Mouse (Mus musculus) kidney, adult 2 months (tissue): ENCODE measurements around the gene Msrb2.

Source experiments
- CTCF ChIP-seq: fragments of 200-500 bp; conservative IDR thresholded peaks from 2 replicates; pipeline ENCODE4 v1.5.1; 2011; ENCODE audit warnings: low read depth, mild to moderate bottlenecking, control low read depth, low read length, moderate library complexity, mixed read lengths; ENCODE audit not compliant: insufficient read depth, insufficient read length
- POLR2A ChIP-seq: fragments of 200-500 bp; IDR thresholded peaks from one replicate; pipeline ENCODE4 v1.6.1; 2011; ENCODE audit warnings: low read depth, low read length, control low read depth

DNA sequence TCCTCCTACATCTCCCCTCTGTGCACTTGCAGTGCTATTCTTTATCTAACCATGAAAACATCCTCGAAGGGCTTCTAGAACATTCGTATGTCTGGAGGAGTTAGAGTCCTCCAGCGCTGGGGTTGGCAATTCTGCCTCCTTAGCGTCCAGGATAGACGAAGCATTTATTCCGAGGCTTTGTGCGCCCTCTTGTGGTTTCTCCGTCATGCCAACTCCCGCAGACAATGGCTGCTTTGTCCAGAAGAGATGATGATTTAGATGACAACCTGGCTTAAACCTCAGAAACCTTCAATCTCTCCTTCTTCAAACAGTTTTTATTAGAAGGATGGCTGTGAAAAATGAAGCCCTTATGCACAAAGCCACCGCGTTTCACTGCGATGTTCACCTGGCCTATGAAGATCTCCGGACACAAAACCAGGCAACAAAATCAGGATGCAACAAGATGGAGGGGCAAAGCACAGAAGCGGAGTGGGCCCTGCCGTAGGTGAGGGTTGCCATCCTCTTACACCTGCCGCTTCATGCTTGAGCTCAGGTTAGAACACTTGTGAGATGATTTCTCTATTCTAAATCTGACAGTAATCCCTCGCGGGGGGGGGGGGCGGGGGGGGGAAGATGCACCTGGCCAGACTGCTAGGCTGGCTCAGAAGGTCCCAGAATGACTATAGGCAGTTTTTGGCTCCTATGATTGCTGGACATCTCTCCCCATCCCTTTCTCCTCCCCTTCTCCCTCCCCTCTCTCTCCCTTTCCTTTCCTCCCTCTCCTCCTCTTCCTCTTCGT, 26.4 kb upstream of the Msrb2 start:
- TF ChIP-seq CTCF (peak; percentile 90), POLR2A (no peak)
